Mouse (Mus musculus): ENCODE results near the gene Gm17469.
"Not testable (repeated sequence)": the region's sequence is repeated elsewhere in the genome, so short reads cannot be mapped to it uniquely, and the experiment has no call there.

Gene Gm17469

DNA sequence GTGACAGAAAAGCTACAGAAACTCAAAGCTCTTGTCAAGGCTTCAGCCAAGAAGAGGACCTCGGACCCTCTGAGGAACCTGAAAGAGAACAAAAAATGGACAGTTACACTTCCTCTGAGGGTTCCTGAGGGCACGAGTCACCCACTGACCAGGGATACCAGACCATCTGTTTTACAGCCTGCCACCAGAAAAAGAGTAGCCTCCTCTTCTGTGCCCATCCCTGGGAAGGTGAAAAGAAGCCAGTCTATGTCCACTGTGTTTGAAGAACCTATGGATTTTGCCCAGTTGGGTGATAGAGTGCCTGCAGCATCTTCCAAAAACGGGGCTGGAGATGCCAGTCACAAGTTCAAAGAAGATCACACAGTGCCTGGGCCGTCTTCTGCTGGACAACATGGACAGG is at the start of gene Gm17469:
Gm17469 (plus strand) TSS at position 301 of the 400 bp plus-strand sequence.
- not testable (repeated sequence) for DNase-seq
